Mouse (Mus musculus) left cerebral cortex, adult 9 months (tissue): Measurements from ENCODE around the gene Scgb1b2.

ENCODE experiments used
- DNase-seq, 2 experiments: peaks; one replicate each; pipeline ENCODE4 v3.0.0; 2022; ENCODE audit warnings: low spot score in 2 of 2

Gene Scgb1b2

GRCm38 (mm10) chr7:31291721-31292120, at the start of gene Scgb1b2:
Gene Scgb1b2 (minus strand): TSS chr7:31291821.
- DNase-seq: no peak

GRCm38 (mm10) chr7:31290208-31290607, 1.4 kb downstream of the Scgb1b2 start, which contains the start of gene Scgb2b2:
Gene Scgb2b2 (plus strand): TSS chr7:31290508.
- DNase-seq: no peak
